Mouse (Mus musculus): ENCODE measurements around the gene Cryzl2.

- TF ChIP-seq CTCF (IDR thresholded peaks at IDR 0.05; ENCODE audit: borderline replicate concordance, extremely low read depth, insufficient read depth, insufficient read length) (no peak), POLR2A (IDR thresholded peaks at IDR 0.05; ENCODE audit: borderline replicate concordance, extremely low read depth, insufficient read depth, insufficient read length, poor library complexity, severe bottlenecking) (no peak)
These were observed 25.8 kb downstream of the Cryzl2 start for GRCm38 (mm10) chr1:157484161-157484560.
